Mouse (Mus musculus) myocyte (in vitro differentiated cells): ENCODE data around the gene 4931429L15Rik. TPM values are rescaled to one million over a fixed set of nuclear protein-coding genes. Genes with fewer than 3 reads are reported as not detected.

ENCODE experiments used
- H3K27me3 ChIP-seq: one replicate; pipeline ENCODE4 v1.6.1; 2011; ENCODE audit not compliant: control insufficient read depth, insufficient read depth, insufficient read length
- H3K36me3 ChIP-seq: one replicate; pipeline ENCODE4 v1.6.1; 2011; ENCODE audit not compliant: control insufficient read depth, insufficient read depth
- H3K4me2 ChIP-seq: one replicate; pipeline ENCODE4 v1.6.1; 2011; ENCODE audit warnings: low read depth, control low read depth
- H3K4me3 ChIP-seq: one replicate; pipeline ENCODE4 v1.5.1; 2011; ENCODE audit warnings: mild to moderate bottlenecking, control low read depth, moderate library complexity
- H3K79me2 ChIP-seq: one replicate; pipeline ENCODE4 v1.6.1; 2011; ENCODE audit not compliant: control insufficient read depth, insufficient read depth
- H3ac ChIP-seq: one replicate; pipeline ENCODE4 v1.6.1; 2011; ENCODE audit not compliant: control insufficient read depth, insufficient read length
- CEBPB ChIP-seq: IDR thresholded peaks from 2 replicates; pipeline ENCODE4 v1.6.1; 2011; ENCODE audit warnings: mild to moderate bottlenecking, moderate library complexity; ENCODE audit not compliant: poor library complexity, insufficient read depth, severe bottlenecking
- E2F4 ChIP-seq: IDR thresholded peaks from one replicate; pipeline ENCODE4 v1.6.1; 2011; ENCODE audit warnings: mild to moderate bottlenecking, control low read depth, moderate library complexity; ENCODE audit not compliant: insufficient read depth
- MAX ChIP-seq: IDR thresholded peaks from one replicate; pipeline ENCODE4 v1.6.1; 2011; ENCODE audit warnings: low read depth, mild to moderate bottlenecking, control low read depth
- MYOD1 ChIP-seq, 3 experiments: IDR thresholded peaks; one replicate each; pipeline ENCODE4 v1.6.1; 2011; ENCODE audit warnings: control low read depth in 2 of 3, low read depth in 2 of 3, mild to moderate bottlenecking in 2 of 3, moderate library complexity in 1 of 3; ENCODE audit not compliant: insufficient read length in 2 of 3, control insufficient read depth in 1 of 3
- MYOG ChIP-seq, 3 experiments: IDR thresholded peaks; one replicate each; pipeline ENCODE4 v1.6.1; 2011; ENCODE audit warnings: control low read depth in 2 of 3, low read depth in 2 of 3, mild to moderate bottlenecking in 2 of 3; ENCODE audit not compliant: insufficient read length in 2 of 3, control insufficient read depth in 1 of 3, insufficient read depth in 1 of 3
- POLR2A ChIP-seq: IDR thresholded peaks from one replicate; pipeline ENCODE4 v1.6.1; 2011; ENCODE audit warnings: low read depth, mild to moderate bottlenecking, control low read depth, moderate library complexity; ENCODE audit not compliant: insufficient read length
- POLR2AphosphoS2 ChIP-seq: IDR thresholded peaks from one replicate; pipeline ENCODE4 v1.6.1; 2011; ENCODE audit warnings: low read depth, control low read depth; ENCODE audit not compliant: insufficient read length
- REST ChIP-seq: IDR thresholded peaks from one replicate; pipeline ENCODE4 v1.6.1; 2011; ENCODE audit warnings: mild to moderate bottlenecking, control low read depth, moderate library complexity; ENCODE audit not compliant: insufficient read depth, insufficient read length
- SRF ChIP-seq: IDR thresholded peaks from one replicate; pipeline ENCODE4 v1.6.1; 2011; ENCODE audit warnings: low read depth; ENCODE audit not compliant: control insufficient read depth, insufficient read length
- TCF12 ChIP-seq: IDR thresholded peaks from one replicate; pipeline ENCODE4 v1.6.1; 2011; ENCODE audit warnings: mild to moderate bottlenecking, control low read depth; ENCODE audit not compliant: poor library complexity, insufficient read depth, severe bottlenecking
- TCF3 ChIP-seq: IDR thresholded peaks from one replicate; pipeline ENCODE4 v1.6.1; 2011; ENCODE audit warnings: low read depth, control low read depth; ENCODE audit not compliant: insufficient read length
- USF1 ChIP-seq: IDR thresholded peaks from one replicate; pipeline ENCODE4 v1.6.1; 2011; ENCODE audit warnings: low read depth, mild to moderate bottlenecking, control low read depth, moderate library complexity
- polyA plus RNA-seq: library from polyadenylated mRNA; unstranded; fragments of >200 nt; fragmentation: generic; extraction: Trizol; gene quantifications from one replicate; pipeline ENCODE4 v1.2.1, GENCODE M21; 2012; ENCODE audit warnings: missing spikeins

4931429L15Rik gene
- polyA plus RNA-seq, 1 experiment: not detected

- peak in 1 of 3 experiments; percentile 11 for TF ChIP-seq MYOG (IDR thresholded peaks at IDR 0.05; ENCODE audit: control insufficient read depth in 1 of 3, insufficient read depth in 1 of 3, insufficient read length in 2 of 3, low read depth in 2 of 3)
- no peak for TF ChIP-seq CEBPB
- Histone ChIP-seq H3K79me2 (peaks cover 9% of the 10 kb centered on the region), H3K4me2 (peak overlapping the region; percentile 89), H3K36me3 (peaks cover 33% of the 10 kb centered on the region), H3K27me3 (peaks cover 10% of the 10 kb centered on the region), H3K4me3 (peak overlapping the region; percentile 80), H3ac (no peak overlapping the region)
Measured at GRCm38 (mm10) chr9:46274494-46274893, 45.3 kb downstream of the 4931429L15Rik start.

- Histone ChIP-seq H3ac (peak within 1 kb of the TSS; percentile 41), H3K36me3 (peaks cover 23% of the 10 kb centered on the region), H3K4me2 (peak within 1 kb of the TSS; percentile 89), H3K27me3 (peaks cover 25% of the 10 kb centered on the region), H3K4me3 (peak within 1 kb of the TSS; percentile 80), H3K79me2 (peaks cover 9% of the 10 kb centered on the region)
- TF ChIP-seq POLR2A (peak; percentile 80), TCF3 (no peak), MYOD1 (IDR thresholded peaks at IDR 0.05; ENCODE audit: control insufficient read depth in 1 of 3, insufficient read length in 2 of 3, low read depth in 2 of 3) (peak in 1 of 3 experiments; percentile 4), POLR2AphosphoS2 (peak; percentile 72), MYOG (IDR thresholded peaks at IDR 0.05; ENCODE audit: control insufficient read depth in 1 of 3, insufficient read depth in 1 of 3, insufficient read length in 2 of 3, low read depth in 2 of 3) (no peak), USF1 (no peak)
Measured at GRCm38 (mm10) chr9:46272677-46273454, 46.9 kb downstream of the 4931429L15Rik start, which contains the start of gene Zpr1. TSS of gene Zpr1 (plus strand) at chr9:46273064.

GRCm38 (mm10) chr9:46272070-46272469 lies 47.7 kb downstream of the 4931429L15Rik start:
- Histone ChIP-seq H3K79me2 (peaks cover 9% of the 10 kb centered on the region), H3K4me2 (no peak overlapping the region), H3ac (no peak overlapping the region), H3K36me3 (peaks cover 16% of the 10 kb centered on the region), H3K27me3 (peaks cover 32% of the 10 kb centered on the region), H3K4me3 (peak overlapping the region; percentile 80)
- TF ChIP-seq MAX (no peak), TCF12 (no peak), SRF (no peak), E2F4 (no peak), POLR2AphosphoS2 (no peak), MYOG (IDR thresholded peaks at IDR 0.05; ENCODE audit: control insufficient read depth in 1 of 3, insufficient read depth in 1 of 3, insufficient read length in 2 of 3, low read depth in 2 of 3) (no peak), CEBPB (no peak), REST (no peak)

GRCm38 (mm10) chr9:46270782-46271181 lies 49.0 kb downstream of the 4931429L15Rik start:
- H3K36me3 ChIP-seq: peaks cover 6% of the 10 kb centered on the region

GRCm38 (mm10) chr9:46269125-46269524 lies 50.7 kb downstream of the 4931429L15Rik start:
- no peak overlapping the region for H3K4me3 ChIP-seq
- H3K36me3 ChIP-seq: no peaks in the 10 kb centered on the region
- H3K27me3 ChIP-seq: peaks cover 41% of the 10 kb centered on the region
- H3K79me2 ChIP-seq: peaks cover 9% of the 10 kb centered on the region
- H3K4me2 ChIP-seq: no peak overlapping the region
- TF ChIP-seq TCF12 (no peak), SRF (no peak), E2F4 (no peak), POLR2A (no peak), TCF3 (no peak), USF1 (no peak), MAX (no peak), REST (no peak), CEBPB (no peak), MYOG (IDR thresholded peaks at IDR 0.05; ENCODE audit: control insufficient read depth in 1 of 3, insufficient read depth in 1 of 3, insufficient read length in 2 of 3, low read depth in 2 of 3) (no peak), MYOD1 (IDR thresholded peaks at IDR 0.05; ENCODE audit: control insufficient read depth in 1 of 3, insufficient read length in 2 of 3, low read depth in 2 of 3) (no peak), POLR2AphosphoS2 (no peak)
- H3ac ChIP-seq: no peak overlapping the region

More at GRCm38 (mm10) chr9:46270782-46271181, 49.0 kb downstream of the 4931429L15Rik start:
- Histone ChIP-seq H3ac (no peak overlapping the region), H3K27me3 (peaks cover 36% of the 10 kb centered on the region), H3K4me3 (no peak overlapping the region), H3K79me2 (peaks cover 9% of the 10 kb centered on the region), H3K4me2 (no peak overlapping the region)
- TF ChIP-seq SRF: no peak
- TF ChIP-seq POLR2AphosphoS2: no peak
- no peak for TF ChIP-seq REST
- no peak for TF ChIP-seq POLR2A
- no peak for TF ChIP-seq CEBPB
- no peak for TF ChIP-seq TCF12
- TF ChIP-seq USF1: no peak
- no peak for TF ChIP-seq MAX
- no peak for TF ChIP-seq MYOD1 (IDR thresholded peaks at IDR 0.05; ENCODE audit: control insufficient read depth in 1 of 3, insufficient read length in 2 of 3, low read depth in 2 of 3)
- no peak for TF ChIP-seq MYOG (IDR thresholded peaks at IDR 0.05; ENCODE audit: control insufficient read depth in 1 of 3, insufficient read depth in 1 of 3, insufficient read length in 2 of 3, low read depth in 2 of 3)
- TF ChIP-seq TCF3: no peak
- TF ChIP-seq E2F4: no peak
